In the genomic region with DNA sequence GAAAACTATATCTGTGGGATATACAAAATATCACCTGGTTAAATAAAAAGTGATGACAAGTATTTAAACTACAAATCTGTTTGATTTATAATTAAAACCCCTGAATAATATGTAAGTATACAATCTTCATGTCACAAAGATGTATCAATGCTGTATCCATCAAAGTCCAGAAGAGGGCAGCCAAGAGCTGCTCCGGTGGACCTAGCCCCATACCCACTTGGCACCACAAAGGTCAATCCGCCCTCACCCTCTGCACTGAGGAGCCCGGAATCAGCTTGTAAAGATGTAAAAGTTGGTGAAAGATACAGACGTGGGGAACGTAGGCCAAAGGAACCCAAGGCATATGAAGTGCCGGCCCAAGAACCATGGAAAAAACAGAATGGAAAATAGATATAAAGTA, we compare ENCODE assay signal across 10 mouse cellular contexts.
A peak's percentile ranks its signal among the peaks of the same experiment; 100 is the strongest.
DNase-seq lines count a peak whose midpoint lies in the region; ATAC-seq and TF ChIP-seq lines count a peak whose summit lies in the region.
"Had no signal": no experiment of that assay in that cellular context is flagged by ENCODE, and none has a peak within 500 bp of the region (broad histone marks: within the 10 kb centered on the region; RNA-seq: fewer than 3 reads in every experiment).

No protein-coding gene starts in this region.

- ATAC-seq in forebrain, embryonic 11.5 days (replicated peaks; ENCODE audit: low FRiP score): peak; percentile 72
- peak; percentile 82; the same call in 1 of the 2 replicates for ATAC-seq in midbrain, embryonic 16.5 days

- no peaks in the 10 kb centered on the region for H3K9me3 ChIP-seq in forebrain, embryonic 11.5 days (ENCODE audit: control insufficient read depth, low read length)
- H3K9me3 ChIP-seq in midbrain, embryonic 16.5 days (replicated peaks; ENCODE audit: control insufficient read depth, low read length, poor library complexity, severe bottlenecking): no peaks in the 10 kb centered on the region
- H3K9me3 ChIP-seq: embryonic facial prominence, embryonic 13.5 days; megakaryocyte, embryonic 14.5 days had no signal

- no peak overlapping the region for H3K4me2 ChIP-seq in forebrain, embryonic 11.5 days (ENCODE audit: low read depth, low read length, severe bottlenecking)
- H3K4me2 ChIP-seq in midbrain, embryonic 16.5 days (ENCODE audit: low read length): no peak overlapping the region
- H3K4me2 ChIP-seq: embryonic facial prominence, embryonic 13.5 days had no signal

- H3K27ac ChIP-seq in bone marrow macrophage, adult 2 months (ENCODE audit: insufficient read depth, low read depth, low read length): no peak overlapping the region
- no peak overlapping the region for H3K27ac ChIP-seq in forebrain, embryonic 11.5 days (ENCODE audit: low read depth, low read length)
- H3K27ac ChIP-seq in midbrain, embryonic 16.5 days (ENCODE audit: low read length): no peak overlapping the region
- H3K27ac ChIP-seq in testis, adult 2 months (ENCODE audit: control insufficient read depth, insufficient read depth, low read depth, low read length): no peak overlapping the region
- H3K27ac ChIP-seq: embryonic facial prominence, embryonic 13.5 days had no signal

- H3K36me3 ChIP-seq in forebrain, embryonic 11.5 days (ENCODE audit: control insufficient read depth, insufficient read depth, low read length): no peaks in the 10 kb centered on the region
- no peaks in the 10 kb centered on the region for H3K36me3 ChIP-seq in midbrain, embryonic 16.5 days (ENCODE audit: control insufficient read depth, insufficient read depth, low read length)
- H3K36me3 ChIP-seq in testis, adult 2 months (ENCODE audit: control insufficient read depth, insufficient read depth, low read length): no peaks in the 10 kb centered on the region
- H3K36me3 ChIP-seq: embryonic facial prominence, embryonic 13.5 days had no signal

- H3K4me3 ChIP-seq in bone marrow macrophage, adult 2 months (ENCODE audit: insufficient read depth, low read length): no peak overlapping the region
- H3K4me3 ChIP-seq in forebrain, embryonic 11.5 days (ENCODE audit: low read depth, low read length): no peak overlapping the region
- no peak overlapping the region for H3K4me3 ChIP-seq in midbrain, embryonic 16.5 days (ENCODE audit: low read depth, low read length)
- no peak overlapping the region for H3K4me3 ChIP-seq in testis, adult 2 months (ENCODE audit: control insufficient read depth, low read depth, low read length)
- H3K4me3 ChIP-seq: embryonic facial prominence, embryonic 13.5 days; megakaryocyte, embryonic 14.5 days had no signal

- WGBS in forebrain, embryonic 11.5 days: 13% methylated on average over 6 of the region's 6 CpGs
- WGBS in midbrain, embryonic 16.5 days: 13% methylated on average over 6 of the region's 6 CpGs

- DNase-seq in ovary, adult 18-20 months (ENCODE audit: low spot score): peak; percentile 5
- no peak for DNase-seq in ovary, postnatal 10 days (ENCODE audit: low spot score)
- DNase-seq in forebrain, embryonic 11.5 days (ENCODE audit: low spot score): peak; percentile 73
- DNase-seq in induced T-regulatory cell, adult 2 months (ENCODE audit: low read depth): peak; percentile 75
- DNase-seq in left cerebral cortex, postnatal 4 days: peak; percentile 67

- H3K9ac ChIP-seq in forebrain, embryonic 11.5 days (ENCODE audit: low read length): no peak overlapping the region
- H3K9ac ChIP-seq in midbrain, embryonic 16.5 days (ENCODE audit: low read depth, low read length): no peak overlapping the region
- H3K9ac ChIP-seq: embryonic facial prominence, embryonic 13.5 days had no signal

- TF ChIP-seq POLR2A in bone marrow macrophage, adult 2 months (IDR thresholded peaks at IDR 0.05; ENCODE audit: borderline replicate concordance, low read depth, low read length): no peak
- no peak for TF ChIP-seq POLR2A in testis, adult 2 months (IDR thresholded peaks at IDR 0.05; ENCODE audit: control insufficient read depth, low read depth, low read length)

- TF ChIP-seq CTCF in bone marrow macrophage, adult 2 months (IDR thresholded peaks at IDR 0.05; ENCODE audit: low read depth, low read length): peak; percentile 54; the same call in 1 of the 2 replicates
- TF ChIP-seq CTCF in testis, adult 2 months (IDR thresholded peaks at IDR 0.05; ENCODE audit: control insufficient read depth, insufficient read depth, insufficient replicate concordance, low read depth, low read length): peak; percentile 65; the same call in 1 of the 2 replicates

- intact Hi-C loops in left cerebral cortex, postnatal 4 days (cut with DNase I): no loop called here

- H3K4me1 ChIP-seq in bone marrow macrophage, adult 2 months (ENCODE audit: control insufficient read depth, insufficient read depth, low read length): no peaks in the 10 kb centered on the region
- H3K4me1 ChIP-seq in forebrain, embryonic 11.5 days (replicated peaks; ENCODE audit: control insufficient read depth, insufficient read depth, low read length): no peaks in the 10 kb centered on the region
- peaks cover 2% of the 10 kb centered on the region; the same call in 1 of the 2 replicates for H3K4me1 ChIP-seq in midbrain, embryonic 16.5 days (ENCODE audit: control insufficient read depth, insufficient read depth, low read length)
- no peaks in the 10 kb centered on the region for H3K4me1 ChIP-seq in testis, adult 2 months (ENCODE audit: control insufficient read depth, insufficient read depth, low read length)
- H3K4me1 ChIP-seq: embryonic facial prominence, embryonic 13.5 days had no signal

- H3K27me3 ChIP-seq in forebrain, embryonic 11.5 days (ENCODE audit: control insufficient read depth, insufficient read depth, low read length): no peaks in the 10 kb centered on the region
- H3K27me3 ChIP-seq in midbrain, embryonic 16.5 days (ENCODE audit: control insufficient read depth, insufficient read depth, low read depth, low read length): no peaks in the 10 kb centered on the region
- no peaks in the 10 kb centered on the region for H3K27me3 ChIP-seq in testis, adult 2 months (ENCODE audit: control insufficient read depth, insufficient read depth, low read length)
- H3K27me3 ChIP-seq: embryonic facial prominence, embryonic 13.5 days had no signal
